11 mouse cellular contexts compared by ENCODE assay signal in genomic region chr15:6702164-6702563, GRCm38 (mm10). TPM values are rescaled to one million over a fixed set of nuclear protein-coding genes. Genes with fewer than 3 reads are reported as not detected.
DNase-seq lines count a peak whose midpoint lies in the region; ATAC-seq and TF ChIP-seq lines count a peak whose summit lies in the region.
"Had no signal": no experiment of that assay in that cellular context is flagged by ENCODE, and none has a peak within 500 bp of the region (broad histone marks: within the 10 kb centered on the region; RNA-seq: fewer than 3 reads in every experiment).

No protein-coding gene starts in this region.

- H3K4me2 ChIP-seq in liver, postnatal 0 days (ENCODE audit: low read depth, low read length), result no peak overlapping the region
- H3K4me2 ChIP-seq: heart, embryonic 15.5 days had no signal

- H3K36me3 ChIP-seq in liver, postnatal 0 days (replicated peaks; ENCODE audit: insufficient read depth, low read length), result no peaks in the 10 kb centered on the region
- H3K36me3 ChIP-seq: heart, embryonic 15.5 days had no signal

- H3K4me1 ChIP-seq in liver, postnatal 0 days (ENCODE audit: insufficient read depth), result 0 out of 2 replicates have a peak, but pooled peaks cover 3% of the 10 kb centered on the region
- H3K4me1 ChIP-seq: heart, embryonic 15.5 days had no signal

- 39% methylated on average over 2 of the region's 2 CpGs for WGBS in liver, postnatal 0 days (ENCODE audit: insufficient replicate concordance)

- H3K9ac ChIP-seq in liver, postnatal 0 days (replicated peaks), result no peak overlapping the region
- H3K9ac ChIP-seq: heart, embryonic 15.5 days had no signal

- H3K27ac ChIP-seq in layer of hippocampus, adult 2 months, result no peak overlapping the region
- no peak overlapping the region for H3K27ac ChIP-seq in liver, postnatal 0 days (ENCODE audit: low read depth)
- H3K27ac ChIP-seq: heart, embryonic 15.5 days had no signal

- peak; percentile 31 to 76 for DNase-seq in adrenal gland, adult (ENCODE audit: inconsistent age in 2 of 2, low spot score in 1 of 2)
- DNase-seq in adrenal gland, adult 8-10 months, result no peak
- no peak for DNase-seq in layer of hippocampus, adult 2 months (ENCODE audit: low spot score in 2 of 2)
- DNase-seq in layer of hippocampus, adult 18-20 months (ENCODE audit: low spot score in 2 of 2), result no peak
- DNase-seq in NIH3T3 (ENCODE audit: low read depth), result peak; percentile 25
- DNase-seq in liver, postnatal 0 days, result no peak
- no peak for DNase-seq in layer of hippocampus, adult 8-10 months (ENCODE audit: low spot score in 2 of 2)
- DNase-seq in spleen, postnatal 36 days (ENCODE audit: low spot score in 2 of 2), result no peak
- DNase-seq: layer of hippocampus, postnatal 36 days had no signal

- no peak overlapping the region for H3K4me3 ChIP-seq in layer of hippocampus, adult 2 months
- H3K4me3 ChIP-seq in liver, postnatal 0 days (ENCODE audit: low read depth, low read length), result no peak overlapping the region
- H3K4me3 ChIP-seq: heart, embryonic 15.5 days; megakaryocyte, embryonic 14.5 days had no signal

- TF ChIP-seq CTCF in layer of hippocampus, adult 2 months (conservative IDR thresholded peaks at IDR 0.05), result peak; percentile 81
- peak; percentile 68 for TF ChIP-seq CTCF in liver, postnatal 0 days (IDR thresholded peaks at IDR 0.05; ENCODE audit: low read depth)

- no peaks in the 10 kb centered on the region for H3K9me3 ChIP-seq in liver, postnatal 0 days (ENCODE audit: low read length)
- H3K9me3 ChIP-seq: heart, embryonic 15.5 days; megakaryocyte, embryonic 14.5 days had no signal

- no peak for ATAC-seq in liver, postnatal 0 days

- TF ChIP-seq EP300 in liver, postnatal 0 days (IDR thresholded peaks at IDR 0.05; ENCODE audit: low read depth), result no peak

- no peaks in the 10 kb centered on the region for H3K27me3 ChIP-seq in liver, postnatal 0 days (ENCODE audit: insufficient read depth, low read length)
- H3K27me3 ChIP-seq: heart, embryonic 15.5 days; megakaryocyte, embryonic 14.5 days had no signal

RNA-seq across cellular contexts. Expression of gene Rictor, which starts 6.0 kb away (rescaled TPM):
- total RNA-seq in adrenal gland, adult 8-10 months (2022), result 10 to 100 TPM; 24.4 to 40.5 (median 28.9) TPM
- 10 to 100 TPM; 46.2 to 48.5 TPM for total RNA-seq in layer of hippocampus, adult 2 months (2021)
- total RNA-seq in layer of hippocampus, adult 18-20 months (2021), result 10 to 100 TPM; 44.2 to 48.0 TPM
- 12.7 and 13.2 TPM in 2 replicates for polyA plus RNA-seq in liver, postnatal 0 days (2015; fragmentation: Nextera tagmentation; extraction: Ambion mirVana)
- 10 to 100 TPM; 37.8 to 53.6 (median 47.3) TPM for total RNA-seq in layer of hippocampus, adult 8-10 months (2022)

Comparison
In these comparisons a context has a peak if more than half of its experiments do, and no peak if none do; other contexts are left out.
1. DNase-seq: peak in adrenal gland, adult (2 of 2) and NIH3T3 (single experiment); none in adrenal gland, adult 8-10 months (single experiment), layer of hippocampus, adult 2 months (0 of 2), layer of hippocampus, adult 18-20 months (0 of 2), liver, postnatal 0 days (single experiment), layer of hippocampus, adult 8-10 months (0 of 2) and spleen, postnatal 36 days (0 of 2).